Mouse (Mus musculus): Measurements from ENCODE around the gene Pnldc1.
"Not testable (repeated sequence)": the region's sequence is repeated elsewhere in the genome, so short reads cannot be mapped to it uniquely, and the experiment has no call there.

Pnldc1 gene

DNA sequence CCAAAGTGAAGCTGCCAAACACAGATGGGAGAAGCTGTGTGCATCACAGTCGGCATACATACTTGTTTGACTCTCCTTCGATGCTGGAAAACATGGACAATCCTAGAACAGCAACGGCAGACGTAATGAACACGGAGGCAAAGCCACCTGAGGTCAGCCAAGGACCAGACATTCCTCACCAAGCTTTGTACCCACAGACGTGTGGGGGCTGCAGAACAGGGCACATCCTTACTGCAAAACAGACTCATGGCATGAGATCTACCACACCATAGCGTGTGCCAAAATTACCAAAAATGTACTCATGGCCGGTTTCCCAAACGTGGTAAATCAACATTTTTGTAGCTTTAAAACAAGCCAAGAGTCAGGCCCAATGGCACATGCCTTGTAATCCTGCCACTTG is 3.6 kb downstream of the Pnldc1 start:
- no peak for DNase-seq (ENCODE audit: low spot score)

DNA sequence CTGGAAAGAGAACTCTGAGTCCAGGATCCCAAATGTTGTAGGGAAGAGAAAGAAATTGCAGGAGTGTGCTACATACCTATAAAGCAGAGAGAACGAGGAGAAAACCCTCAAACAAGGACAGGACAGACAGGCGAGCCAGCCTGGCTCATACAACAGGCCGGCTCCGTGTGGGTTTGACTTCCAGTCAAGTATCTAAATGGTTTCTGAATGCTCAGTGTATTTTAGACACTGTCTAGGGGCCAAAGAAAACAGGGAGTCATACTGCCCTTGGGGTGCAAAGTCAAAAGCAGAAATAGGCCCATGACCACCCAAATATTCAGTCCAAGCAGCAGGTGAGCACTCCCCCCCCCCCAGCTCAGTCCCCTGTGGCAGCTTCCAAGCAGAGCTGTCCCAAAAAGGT is 4.2 kb downstream of the Pnldc1 start:
- no peak for DNase-seq (ENCODE audit: low spot score)

- DNase-seq (ENCODE audit: low spot score), result no peak
Observed at GRCm38 (mm10) chr17:12904349-12904748, 5.7 kb downstream of the Pnldc1 start.

- DNase-seq (ENCODE audit: low spot score), result no peak
Observed at GRCm38 (mm10) chr17:12903372-12904333, 6.4 kb downstream of the Pnldc1 start.

DNA sequence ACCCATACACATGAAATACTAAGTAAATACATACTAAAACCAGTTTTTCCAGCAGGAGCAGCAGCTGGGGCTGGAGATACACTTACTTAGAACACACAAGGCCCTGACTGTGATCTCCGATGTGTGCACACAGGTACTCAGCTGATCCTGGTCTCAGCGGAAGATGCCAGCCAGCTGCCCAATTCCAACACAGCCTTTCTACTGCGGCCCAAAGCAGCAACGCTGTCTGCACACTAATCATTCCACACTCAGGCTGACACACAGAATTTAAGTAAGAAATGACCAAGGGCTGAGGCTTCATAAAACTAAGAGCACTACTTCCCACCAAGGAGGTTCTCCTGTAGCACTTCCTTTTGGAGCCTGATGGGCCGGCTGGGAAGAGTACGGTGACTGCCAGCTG is 7.7 kb downstream of the Pnldc1 start:
- no peak for DNase-seq (ENCODE audit: low spot score)

GRCm38 (mm10) chr17:12898607-12899006 is 11.4 kb downstream of the Pnldc1 start:
- not testable (repeated sequence) for DNase-seq (ENCODE audit: low spot score)

DNA sequence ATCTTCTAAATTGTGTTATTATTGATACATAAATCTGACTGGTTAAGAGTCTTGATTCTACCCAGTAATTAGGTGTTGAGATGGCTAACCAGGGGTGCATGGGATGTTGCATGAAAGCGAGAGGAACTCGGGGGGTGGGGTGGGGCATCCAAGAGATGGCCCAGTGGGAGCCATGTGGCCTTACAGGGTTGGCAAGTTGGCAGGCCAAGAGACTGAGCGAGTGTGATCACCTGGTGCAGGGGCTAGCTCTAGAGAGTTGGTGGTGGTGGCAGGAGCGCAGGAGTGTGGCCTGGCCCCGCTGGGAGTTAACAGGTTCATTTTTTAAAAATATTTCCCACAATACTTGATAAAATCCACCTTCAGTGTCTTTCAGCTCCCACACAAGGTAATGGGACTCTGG is 12.4 kb downstream of the Pnldc1 start:
- DNase-seq (ENCODE audit: low spot score), result no peak

DNA sequence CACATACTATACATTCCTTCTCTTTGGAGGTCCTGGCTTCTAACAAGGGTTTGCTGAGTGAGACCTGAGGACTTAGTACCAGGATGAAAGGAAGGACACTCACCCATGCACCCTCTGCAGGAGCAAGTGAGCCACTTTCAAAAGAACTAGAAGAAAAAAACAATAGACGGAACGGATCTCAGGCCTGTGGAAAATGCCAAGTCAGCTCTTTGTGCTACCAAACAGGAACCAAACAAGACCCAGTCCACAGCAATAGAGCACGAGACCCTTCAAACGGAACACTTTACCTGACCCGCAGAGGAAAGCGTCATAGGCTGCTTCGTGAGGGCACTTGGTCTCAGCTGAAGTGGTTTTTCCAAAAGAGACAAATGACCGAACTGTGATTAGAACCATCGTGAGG is 18.0 kb downstream of the Pnldc1 start:
- no peak for DNase-seq (ENCODE audit: low spot score)

DNA sequence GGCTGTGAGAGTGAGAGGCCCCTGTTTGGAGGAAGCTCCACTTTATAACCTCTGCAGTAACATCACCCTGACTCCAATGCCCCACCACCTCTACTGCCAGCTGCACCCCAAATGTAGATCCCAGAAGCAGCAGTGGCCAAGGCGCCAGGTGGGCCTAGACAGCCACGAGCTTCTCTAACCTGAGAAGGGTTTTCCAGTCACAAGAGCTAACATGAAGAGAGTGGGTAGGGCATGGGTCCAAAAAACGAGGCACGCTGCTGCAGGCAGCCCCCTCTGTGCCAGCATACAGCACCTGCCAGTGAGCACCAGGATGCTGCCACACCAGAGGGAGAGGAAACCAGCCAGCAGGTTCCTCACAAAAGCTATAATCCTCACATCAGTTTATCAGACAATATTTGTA is 19.0 kb downstream of the Pnldc1 start:
- DNase-seq (ENCODE audit: low spot score), result no peak

- DNase-seq (ENCODE audit: low spot score), result no peak
Observed at GRCm38 (mm10) chr17:12887021-12887775, 22.8 kb downstream of the Pnldc1 start.

- no peak for DNase-seq (ENCODE audit: low spot score)
Observed at GRCm38 (mm10) chr17:12886620-12887019, 23.4 kb downstream of the Pnldc1 start.

DNA sequence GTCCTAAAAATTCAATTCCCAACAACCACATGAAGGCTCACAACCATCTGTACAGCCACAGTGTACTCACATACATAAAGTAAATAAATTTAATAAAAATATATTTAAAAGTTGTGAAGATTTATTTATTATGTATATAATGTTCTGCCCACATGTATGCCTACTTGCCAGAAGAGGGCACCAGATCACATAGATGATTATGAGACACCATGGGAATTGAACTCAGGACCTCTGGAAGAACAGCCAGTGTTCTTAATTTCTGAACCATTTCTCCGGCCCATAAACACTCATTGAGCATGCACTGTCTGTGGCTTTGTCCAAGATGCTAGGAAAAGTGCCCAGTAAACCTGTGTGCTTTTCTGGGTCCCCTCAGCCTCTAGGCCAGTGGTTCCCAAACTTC is 28.8 kb downstream of the Pnldc1 start:
- DNase-seq (ENCODE audit: low spot score), result no peak

GRCm38 (mm10) chr17:12880178-12880577 is 29.9 kb downstream of the Pnldc1 start:
- DNase-seq (ENCODE audit: low spot score), result peak; percentile 79

- DNase-seq (ENCODE audit: low spot score), result no peak
Observed at GRCm38 (mm10) chr17:12875734-12876133, 34.3 kb downstream of the Pnldc1 start, which contains the start of gene Mrgprh. Mrgprh (plus strand) TSS chr17:12876034.

- no peak for DNase-seq (ENCODE audit: low spot score)
Observed at GRCm38 (mm10) chr17:12872275-12873028, 37.6 kb downstream of the Pnldc1 start.

GRCm38 (mm10) chr17:12868640-12869039 is 41.4 kb downstream of the Pnldc1 start:
- DNase-seq (ENCODE audit: low spot score), result no peak

DNA sequence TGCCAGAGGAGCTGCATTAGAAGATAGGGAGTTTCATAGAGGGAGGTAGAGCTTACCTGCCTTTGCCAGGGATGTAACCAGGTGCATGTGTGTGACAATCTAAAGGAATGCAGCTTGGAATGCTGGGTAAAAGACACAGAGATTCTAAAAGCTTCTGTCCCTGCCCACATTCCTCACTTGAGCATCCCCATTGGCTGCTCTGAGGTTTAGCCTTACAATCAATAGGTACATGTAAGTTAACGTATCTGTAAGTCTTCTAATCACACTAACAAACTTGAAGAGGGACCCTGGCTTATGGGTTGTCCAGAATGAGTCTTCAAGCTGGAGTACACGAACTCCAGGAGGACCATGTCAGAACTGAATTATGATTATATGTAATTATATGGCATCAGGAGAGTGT is 42.0 kb downstream of the Pnldc1 start, which contains the start of gene Mas1:
Gene Mas1, minus strand, starts transcription at position 101 of the 400 bp plus-strand sequence.
- no peak for DNase-seq (ENCODE audit: low spot score)

- DNase-seq (ENCODE audit: low spot score), result no peak
Observed at GRCm38 (mm10) chr17:12866853-12867252, 43.2 kb downstream of the Pnldc1 start.

DNA sequence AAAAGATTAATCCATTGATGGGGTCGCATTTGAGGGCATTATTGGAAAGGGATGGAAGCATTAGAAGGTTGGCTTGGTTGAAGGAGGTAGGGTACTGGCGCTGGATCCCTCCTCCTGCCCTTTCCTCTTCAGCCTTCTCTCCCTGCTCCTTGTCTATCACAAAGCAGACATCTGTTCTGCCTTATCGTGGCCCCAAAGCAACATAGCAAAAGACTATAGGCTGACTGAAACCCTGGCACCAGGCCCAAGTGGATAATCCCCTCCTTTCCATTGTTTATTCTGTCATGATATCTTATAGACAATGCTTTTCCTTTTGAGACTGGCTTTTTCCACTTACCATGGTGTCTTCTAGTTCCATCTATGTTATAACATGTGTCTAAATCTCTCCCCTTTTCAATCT is 44.6 kb downstream of the Pnldc1 start:
- no peak for DNase-seq (ENCODE audit: low spot score)

GRCm38 (mm10) chr17:12864111-12864510 is 45.9 kb downstream of the Pnldc1 start:
- DNase-seq (ENCODE audit: low spot score), result no peak

GRCm38 (mm10) chr17:12859006-12859520 is 51.0 kb downstream of the Pnldc1 start:
- DNase-seq (ENCODE audit: low spot score), result no peak

- DNase-seq (ENCODE audit: low spot score), result no peak
Observed at GRCm38 (mm10) chr17:12858072-12858471, 52.0 kb downstream of the Pnldc1 start.

Data from MN1 (cell line).